Mouse (Mus musculus) hindbrain, postnatal 0 days (tissue): ENCODE measurements around the gene Arsg. TPM values are rescaled to one million over a fixed set of nuclear protein-coding genes. Genes with fewer than 3 reads are reported as not detected.

Experiments
- ATAC-seq: fragments of 200-750 bp; cut with Nextera tagmentation; 2 replicates; pipeline ENCODE4 v1.8.0; 2017; ENCODE audit warnings: mild to moderate bottlenecking, moderate TSS enrichment, moderate library complexity
- DNase-seq: peaks from one replicate; pipeline ENCODE4 v3.0.0-alpha.2; 2015; ENCODE audit warnings: low spot score
- H3K27ac ChIP-seq: fragments of 300-500 bp; sonication (generic); 2 replicates; pipeline ENCODE4 v1.5.1; 2014; ENCODE audit warnings: mild to moderate bottlenecking
- H3K27me3 ChIP-seq: fragments of 300-500 bp; sonication (generic); 2 replicates; pipeline ENCODE4 v1.6.1; 2014; ENCODE audit warnings: low read length, mixed read lengths; ENCODE audit not compliant: insufficient read depth
- H3K36me3 ChIP-seq: fragments of 300-500 bp; sonication (generic); 2 replicates; pipeline ENCODE4 v1.6.1; 2014; ENCODE audit warnings: low read length, mixed read lengths; ENCODE audit not compliant: insufficient read depth
- H3K4me1 ChIP-seq: fragments of 300-500 bp; sonication (generic); 2 replicates; pipeline ENCODE4 v1.6.1; 2014; ENCODE audit warnings: antibody characterized with exemption, low read length, mixed read lengths; ENCODE audit not compliant: insufficient read depth
- H3K4me2 ChIP-seq: fragments of 300-500 bp; sonication (generic); 2 replicates; pipeline ENCODE4 v1.6.1; 2014; ENCODE audit warnings: low read depth, mild to moderate bottlenecking, low read length, moderate library complexity, mixed read lengths
- H3K4me3 ChIP-seq: fragments of 300-500 bp; sonication (generic); 2 replicates; pipeline ENCODE4 v1.5.1; 2014; ENCODE audit warnings: low read length
- H3K9ac ChIP-seq: fragments of 300-500 bp; sonication (generic); replicated peaks from 2 replicates; pipeline ENCODE4 v1.6.1; 2014; ENCODE audit warnings: mild to moderate bottlenecking, low read length, moderate library complexity, mixed read lengths
- H3K9me3 ChIP-seq: fragments of 300-500 bp; sonication (generic); 2 replicates; pipeline ENCODE4 v1.6.1; 2016; ENCODE audit warnings: low read length, mixed read lengths
- CTCF ChIP-seq: IDR thresholded peaks from 2 replicates; pipeline ENCODE4 v1.5.1; 2016; ENCODE audit warnings: antibody characterized with exemption, control low read depth, low read depth
- WGBS: fragments of 180-500 bp; shearing (Covaris S2); extraction: QIAGEN DNeasy Blood & Tissue Kit; methylation state at CpG from one replicate; pipeline ENCODE4 v1.1.7; 2014; 5-methylcytosine and 5-hydroxymethylcytosine counted together
- polyA plus RNA-seq: library from polyadenylated mRNA; unstranded; fragments of >200 nt; fragmentation: Nextera tagmentation; extraction: Ambion mirVana; gene quantifications from 2 replicates; pipeline ENCODE4 v1.2.1, GENCODE M21; 2015
- total RNA-seq: library from RNA; depleted of rRNA; stranded (reverse); fragments of >200 nt; gene quantifications from 2 replicates; pipeline ENCODE4 v1.2.3, GENCODE M21; 2014

The Arsg gene
- total and polyA plus RNA-seq, 2 experiments from 2014 or later, result 10.3 to 10.4 TPM

DNA sequence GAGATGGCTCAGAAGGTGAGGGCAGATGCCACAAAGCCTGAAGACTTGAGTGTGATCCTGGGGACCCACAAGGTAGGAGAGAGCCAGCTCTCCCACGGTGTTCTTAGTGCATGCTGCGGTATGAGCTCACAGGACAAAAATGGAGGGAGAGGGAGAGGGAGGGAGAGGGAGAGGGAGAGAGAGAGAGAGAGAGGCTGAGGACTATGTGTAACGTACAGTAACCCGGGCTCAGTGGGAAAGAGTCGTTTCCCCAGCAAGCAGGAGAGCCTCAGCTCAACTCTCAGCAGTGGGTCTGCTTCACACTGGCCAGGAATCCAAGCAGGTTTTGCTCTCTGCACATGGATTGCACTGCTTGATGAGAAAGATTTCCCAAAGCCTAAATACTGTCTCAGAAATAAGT is 34.0 kb upstream of the Arsg start:
- H3K9ac ChIP-seq, result peak overlapping the region; percentile 56; the same call in 1 of the 2 replicates
- peak overlapping the region; percentile 46 for H3K4me3 ChIP-seq
- H3K27ac ChIP-seq, result 0 out of 2 replicates have a peak overlapping the region, but pooled peaks have one; percentile 8
- no peaks in the 10 kb centered on the region for H3K27me3 ChIP-seq
- no peaks in the 10 kb centered on the region for H3K4me1 ChIP-seq
- H3K9me3 ChIP-seq, result no peaks in the 10 kb centered on the region
- no peak for TF ChIP-seq CTCF
- H3K4me2 ChIP-seq, result peak overlapping the region; percentile 80
- 14% methylated on average over 5 of the region's 5 CpGs for WGBS
- DNase-seq, result no peak
- peaks cover 18% of the 10 kb centered on the region; the same call in 1 of the 2 replicates for H3K36me3 ChIP-seq
- no peak; the same call in 1 of the 2 replicates for ATAC-seq

DNA sequence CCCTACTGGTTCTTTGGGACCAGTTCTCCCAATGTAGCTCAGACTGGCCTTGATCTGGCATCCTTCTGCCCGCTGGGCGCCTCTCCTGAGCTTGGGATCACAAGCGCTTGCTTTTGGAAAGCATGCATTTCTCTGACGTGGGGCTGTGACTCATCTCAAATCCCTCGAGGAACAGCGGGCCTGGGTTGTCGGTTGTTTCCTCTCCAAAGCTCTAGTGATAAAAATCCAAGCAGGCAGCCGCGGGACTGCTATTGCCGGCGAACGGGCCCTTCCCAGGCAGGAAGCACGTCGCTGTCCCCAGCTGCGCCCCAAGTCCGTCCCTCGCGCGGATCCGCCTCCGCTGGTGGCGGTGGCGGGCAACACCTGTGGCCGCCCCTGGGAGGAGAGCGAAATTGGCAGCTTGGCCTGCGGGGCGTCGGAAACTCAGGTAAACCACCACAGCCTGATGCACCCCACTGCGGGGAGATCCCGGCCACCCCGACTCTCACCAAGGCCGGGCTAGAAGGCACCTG is 33.3 kb upstream of the Arsg start:
- peak; percentile 78 for DNase-seq
- Histone ChIP-seq H3K4me2 (peak overlapping the region; percentile 80), H3K27ac (peak overlapping the region; percentile 8; the same call in 1 of the 2 replicates), H3K27me3 (no peaks in the 10 kb centered on the region), H3K9ac (peak overlapping the region; percentile 56), H3K36me3 (peaks cover 12% of the 10 kb centered on the region; the same call in 1 of the 2 replicates), H3K4me1 (no peaks in the 10 kb centered on the region), H3K9me3 (no peaks in the 10 kb centered on the region), H3K4me3 (peak overlapping the region; percentile 46)
- 2% methylated on average over 32 of the region's 32 CpGs for WGBS
- TF ChIP-seq CTCF, result peak; percentile 32
- peak; percentile 65 for ATAC-seq

DNA sequence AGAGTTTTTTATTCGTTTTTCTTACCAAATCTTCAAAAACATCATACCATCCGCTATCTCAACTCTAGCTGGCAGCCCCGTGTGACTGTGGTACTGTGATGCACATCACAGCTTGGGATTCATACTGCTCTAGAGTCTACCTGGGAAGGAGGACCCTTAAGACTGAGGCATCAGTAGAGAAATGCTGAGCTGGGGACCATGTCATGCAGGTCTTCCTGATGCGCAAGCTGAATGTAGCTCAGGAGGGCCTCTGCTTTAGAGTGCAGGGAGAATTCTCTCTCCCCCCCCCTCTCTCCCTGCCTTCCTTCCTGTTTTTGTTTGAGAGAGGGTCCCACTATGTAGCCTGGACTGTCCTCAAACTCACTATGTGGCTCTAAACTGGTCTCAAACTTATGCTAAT is 32.5 kb upstream of the Arsg start:
- no peak for TF ChIP-seq CTCF
- Histone ChIP-seq H3K9me3 (no peaks in the 10 kb centered on the region), H3K27ac (no peak overlapping the region), H3K9ac (no peak overlapping the region), H3K4me1 (no peaks in the 10 kb centered on the region), H3K36me3 (peaks cover 8% of the 10 kb centered on the region; the same call in 1 of the 2 replicates), H3K4me2 (peak overlapping the region; percentile 80), H3K27me3 (no peaks in the 10 kb centered on the region), H3K4me3 (no peak overlapping the region)
- no peak for ATAC-seq
- no peak for DNase-seq
- 69% methylated on average over 4 of the region's 4 CpGs for WGBS

DNA sequence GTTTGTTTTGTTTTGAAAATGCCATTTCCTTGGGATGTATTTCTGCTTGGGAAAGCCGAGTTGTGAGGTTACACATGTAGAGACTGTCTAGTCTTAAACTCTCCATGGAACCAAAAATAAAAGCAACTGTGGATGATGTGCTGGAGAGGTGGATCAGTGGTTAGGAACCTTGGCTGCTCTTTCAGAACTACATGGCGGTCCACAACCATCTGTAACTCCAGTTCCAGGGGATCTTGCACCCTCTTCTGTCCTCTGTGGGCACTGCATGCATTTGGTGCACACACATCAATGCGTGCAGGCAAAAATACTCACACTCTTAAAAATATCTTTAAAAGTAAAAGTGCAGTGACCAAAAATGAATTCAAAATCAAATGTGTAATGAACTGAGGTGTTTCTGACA is 32.1 kb upstream of the Arsg start:
- H3K4me1 ChIP-seq, result no peaks in the 10 kb centered on the region
- H3K27ac ChIP-seq, result no peak overlapping the region
- H3K27me3 ChIP-seq, result no peaks in the 10 kb centered on the region
- TF ChIP-seq CTCF, result peak; percentile 78
- H3K9ac ChIP-seq, result no peak overlapping the region
- H3K9me3 ChIP-seq, result no peaks in the 10 kb centered on the region
- peak; percentile 67 for DNase-seq
- peaks cover 8% of the 10 kb centered on the region; the same call in 1 of the 2 replicates for H3K36me3 ChIP-seq
- no peak overlapping the region for H3K4me3 ChIP-seq
- ATAC-seq, result 0 out of 2 replicates have a peak, but pooled peaks have one; percentile 57
- 61% methylated on average over 3 of the region's 3 CpGs for WGBS
- no peak overlapping the region for H3K4me2 ChIP-seq

DNA sequence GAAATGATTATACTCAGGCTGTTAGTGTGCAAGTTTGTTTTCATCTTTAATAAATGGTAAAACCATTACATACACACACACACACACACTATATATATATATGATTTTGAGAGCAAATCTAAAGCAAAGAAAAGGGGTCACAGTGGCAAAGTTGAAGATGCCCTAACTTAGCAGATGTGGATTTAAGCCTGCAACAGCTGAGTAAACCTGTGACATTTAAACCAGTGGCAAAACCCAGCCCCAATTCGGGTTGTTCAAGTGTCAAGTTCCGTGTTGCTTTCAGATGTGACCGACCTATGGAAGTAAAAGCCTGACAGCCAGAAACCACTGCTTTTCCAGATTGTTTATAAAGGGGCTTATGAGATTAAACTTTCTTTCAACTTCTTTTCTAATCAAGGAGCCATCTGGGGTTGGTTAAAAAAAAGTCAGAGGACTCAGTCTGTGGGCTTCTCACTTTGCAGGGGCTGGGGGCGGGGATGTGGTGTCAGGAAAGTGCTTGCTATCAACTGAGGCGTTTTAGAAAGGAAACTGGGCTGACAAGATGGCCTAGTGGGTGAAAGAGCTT is 30.9 kb upstream of the Arsg start:
- TF ChIP-seq CTCF, result no peak
- DNase-seq (no peak), ATAC-seq (no peak)
- Histone ChIP-seq H3K4me2 (no peak overlapping the region), H3K27me3 (no peaks in the 10 kb centered on the region), H3K27ac (no peak overlapping the region), H3K36me3 (peaks cover 5% of the 10 kb centered on the region; the same call in 1 of the 2 replicates), H3K4me3 (no peak overlapping the region), H3K4me1 (no peaks in the 10 kb centered on the region), H3K9me3 (no peaks in the 10 kb centered on the region), H3K9ac (no peak overlapping the region)
- WGBS, result 69% methylated on average over 5 of the region's 5 CpGs

DNA sequence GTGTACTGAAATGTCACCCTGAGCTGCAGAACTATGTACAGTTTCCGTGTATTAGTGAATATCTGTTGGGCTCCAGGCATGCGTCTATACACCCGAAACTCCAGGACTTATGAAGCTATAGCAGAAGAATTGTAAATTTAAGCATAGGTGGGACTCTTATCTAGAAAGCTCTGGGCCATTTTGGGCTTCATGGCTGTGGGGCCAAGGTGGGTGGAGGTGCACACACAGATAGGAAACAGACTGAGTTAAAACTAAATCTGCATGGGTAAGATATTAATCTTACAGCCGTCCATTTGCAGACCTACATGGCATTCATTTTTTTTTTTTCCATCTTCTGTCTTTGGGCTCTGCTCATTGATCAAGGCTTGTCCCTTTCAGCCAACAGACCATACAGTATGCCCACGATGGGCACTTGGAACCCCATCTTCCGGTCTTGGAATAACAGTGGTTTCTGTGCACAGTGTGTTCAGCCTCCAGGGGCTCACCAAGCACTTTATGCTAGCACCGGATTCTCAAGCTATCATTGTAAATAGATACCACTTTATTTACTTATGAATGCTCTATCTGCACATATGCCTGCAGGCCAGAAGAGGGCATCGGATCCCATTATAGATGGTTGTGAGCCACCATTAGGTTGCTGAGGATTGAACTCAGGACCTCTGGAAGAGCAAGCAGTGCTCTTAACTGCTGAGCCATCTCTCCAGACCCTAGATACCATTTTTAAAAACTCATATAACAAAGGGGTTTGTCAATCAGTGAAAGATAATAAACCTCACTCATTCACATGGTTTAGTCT is 29.5 kb upstream of the Arsg start:
- no peak for ATAC-seq
- Histone ChIP-seq H3K9me3 (no peaks in the 10 kb centered on the region), H3K27ac (no peak overlapping the region), H3K4me2 (no peak overlapping the region), H3K4me1 (no peaks in the 10 kb centered on the region), H3K36me3 (no peaks in the 10 kb centered on the region), H3K4me3 (no peak overlapping the region), H3K9ac (no peak overlapping the region), H3K27me3 (no peaks in the 10 kb centered on the region)
- DNase-seq, result no peak
- 90% methylated on average over 8 of the region's 8 CpGs for whole genome bisulfite sequencing
- TF ChIP-seq CTCF, result no peak; the same call in 1 of the 2 replicates
